Mouse (Mus musculus) T-helper 17 cell (primary cell): ENCODE data around the gene Cds2.

ENCODE experiments used
- in situ Hi-C, 2 experiments: fragments of 300-600 bp; cut with MboI, MseI; formaldehyde crosslinking; loops; 1 replicate in 1 of 2; 2 replicates in 1 of 2; pipeline ENCODE4 v1.15.1; 2025; ENCODE audit warnings: high pct_unique_total_duplicates in 2 of 2

Cds2 gene

DNA sequence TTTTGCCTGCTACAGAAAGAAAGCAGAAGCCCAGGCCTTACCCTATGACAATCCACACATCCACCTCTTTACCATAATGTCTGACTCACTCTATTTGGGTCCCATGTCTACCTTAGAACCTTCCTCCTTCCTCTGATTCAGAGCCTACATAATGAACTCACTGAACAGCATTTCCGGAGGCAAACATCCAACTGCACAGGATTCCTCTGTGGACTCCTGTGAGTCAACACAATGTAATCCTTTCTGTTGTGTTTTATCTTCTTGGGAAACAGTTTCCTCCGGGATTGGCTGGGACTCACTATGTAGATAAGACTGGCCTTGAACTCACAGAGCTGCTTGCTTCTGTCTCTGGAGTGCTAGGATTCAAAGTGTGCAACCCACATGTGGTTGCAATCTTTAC is 77.4 kb downstream of the Cds2 start:
- in situ Hi-C loops: no loop called here

- in situ Hi-C loops: no loop called here
Observed at GRCm38 (mm10) chr2:132341293-132341692, 78.3 kb downstream of the Cds2 start.

GRCm38 (mm10) chr2:132343846-132344245 is 80.9 kb downstream of the Cds2 start:
- in situ Hi-C loops: no loop called here
